ENCODE assay signal across 20 mouse cellular contexts in the genomic region with DNA sequence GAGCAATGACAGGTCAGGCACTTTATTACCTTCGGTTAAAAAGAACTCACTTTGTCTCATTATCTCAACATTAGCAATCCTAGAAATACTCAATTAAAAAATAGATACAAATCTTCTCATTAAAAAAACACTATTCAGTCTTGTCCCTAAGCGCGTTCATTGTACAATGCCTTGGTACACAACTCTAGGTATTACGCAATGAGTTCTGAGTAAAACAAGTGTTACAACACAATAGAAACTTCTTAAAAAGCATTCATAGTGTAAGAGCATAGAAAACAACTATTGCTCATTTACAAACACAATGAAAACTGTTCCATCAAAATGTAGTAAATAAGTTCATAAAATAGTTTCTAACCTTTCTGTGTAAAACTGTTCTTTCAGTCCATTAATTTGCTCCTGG.
DNase-seq lines count a peak whose midpoint lies in the region; ATAC-seq and TF ChIP-seq lines count a peak whose summit lies in the region.
"Had no signal": no experiment of that assay in that cellular context is flagged by ENCODE, and none has a peak within 500 bp of the region (broad histone marks: within the 10 kb centered on the region; RNA-seq: fewer than 3 reads in every experiment).

No protein-coding gene starts in this region.

- ATAC-seq in limb, embryonic 12.5 days (ENCODE audit: insufficient number of reproducible peaks, insufficient read depth, low FRiP score, low TSS enrichment, low read depth): no peak
- ATAC-seq in embryonic facial prominence, embryonic 15.5 days (ENCODE audit: insufficient number of reproducible peaks, low FRiP score, low TSS enrichment, low read depth): no peak
- no peak for ATAC-seq in stomach, embryonic 16.5 days (ENCODE audit: insufficient read depth, low FRiP score)
- ATAC-seq in inflammation-experienced regulatory T-cells, adult 6 months: no peak
- ATAC-seq: forebrain, embryonic 16.5 days; liver, postnatal 0 days had no signal

- peaks cover 44% of the 10 kb centered on the region for H3K4me1 ChIP-seq in limb, embryonic 12.5 days (replicated peaks)
- peaks cover 57% of the 10 kb centered on the region for H3K4me1 ChIP-seq in limb, embryonic 10.5 days
- peaks cover 39% of the 10 kb centered on the region for H3K4me1 ChIP-seq in embryonic facial prominence, embryonic 15.5 days
- peaks cover 55% of the 10 kb centered on the region for H3K4me1 ChIP-seq in stomach, embryonic 16.5 days (ENCODE audit: control insufficient read depth, insufficient read depth, low read length)
- H3K4me1 ChIP-seq: megakaryocyte, embryonic 14.5 days had no signal

- 86% methylated on average over 4 of the region's 4 CpGs for WGBS in limb, embryonic 12.5 days
- 93% methylated on average over 4 of the region's 4 CpGs for WGBS in limb, embryonic 10.5 days
- WGBS in embryonic facial prominence, embryonic 15.5 days: 83% methylated on average over 4 of the region's 4 CpGs
- WGBS in stomach, embryonic 16.5 days: 73% methylated on average over 4 of the region's 4 CpGs

- no peak overlapping the region for H3K4me2 ChIP-seq in limb, embryonic 12.5 days
- H3K4me2 ChIP-seq in embryonic facial prominence, embryonic 15.5 days (replicated peaks): no peak overlapping the region
- no peak overlapping the region for H3K4me2 ChIP-seq in stomach, embryonic 16.5 days (ENCODE audit: low read depth, low read length)
- H3K4me2 ChIP-seq: hindbrain, embryonic 12.5 days had no signal

- H3K4me3 ChIP-seq in gastrocnemius, adult 2 months: peak overlapping the region; percentile 70
- H3K4me3 ChIP-seq in limb, embryonic 12.5 days (replicated peaks): peak overlapping the region; percentile 23
- no peak overlapping the region for H3K4me3 ChIP-seq in limb, embryonic 10.5 days
- H3K4me3 ChIP-seq in embryonic facial prominence, embryonic 15.5 days (replicated peaks): peak overlapping the region; percentile 11; the same call in 1 of the 2 replicates
- H3K4me3 ChIP-seq in stomach, embryonic 16.5 days (replicated peaks; ENCODE audit: low read length): no peak overlapping the region
- H3K4me3 ChIP-seq: erythroblast, embryonic 14.5 days; hindbrain, embryonic 12.5 days; left cerebral cortex, adult 2 months; megakaryocyte, embryonic 14.5 days had no signal

- TF ChIP-seq CTCF in gastrocnemius, adult 2 months (IDR thresholded peaks at IDR 0.05): no peak

- no peak for DNase-seq in gastrocnemius, adult 2 months
- no peak for DNase-seq in gastrocnemius, postnatal 25 days
- DNase-seq in limb, embryonic 10.5 days (ENCODE audit: low spot score): no peak
- DNase-seq: cerebellum, adult 2 months; cerebellum, postnatal 36 days; layer of hippocampus, adult 9-11 months; left cerebral cortex, postnatal 4 days; liver, postnatal 0 days; midbrain, embryonic 14.5 days; right cerebral cortex, postnatal 25 days; thymus, postnatal 25 days had no signal

- no peak overlapping the region for H3K9ac ChIP-seq in limb, embryonic 12.5 days (replicated peaks)
- H3K9ac ChIP-seq in embryonic facial prominence, embryonic 15.5 days: no peak overlapping the region
- H3K9ac ChIP-seq in stomach, embryonic 16.5 days (ENCODE audit: low read length): no peak overlapping the region
- H3K9ac ChIP-seq: hindbrain, embryonic 12.5 days; liver, postnatal 0 days had no signal

- H3K27ac ChIP-seq in gastrocnemius, adult 2 months: peak overlapping the region; percentile 88
- H3K27ac ChIP-seq in limb, embryonic 12.5 days: no peak overlapping the region
- no peak overlapping the region for H3K27ac ChIP-seq in limb, embryonic 10.5 days
- peak overlapping the region; percentile 31; the same call in 1 of the 2 replicates for H3K27ac ChIP-seq in embryonic facial prominence, embryonic 15.5 days (replicated peaks)
- H3K27ac ChIP-seq in stomach, embryonic 16.5 days (ENCODE audit: low read length): peak overlapping the region; percentile 68; the same call in 1 of the 2 replicates
- H3K27ac ChIP-seq: hindbrain, embryonic 12.5 days; left cerebral cortex, adult 2 months had no signal

- intact Hi-C loops in gastrocnemius, adult 2 months (cut with DNase I): no loop called here

- no peaks in the 10 kb centered on the region for H3K27me3 ChIP-seq in limb, embryonic 12.5 days
- no peaks in the 10 kb centered on the region for H3K27me3 ChIP-seq in limb, embryonic 10.5 days (ENCODE audit: low read depth, poor library complexity, severe bottlenecking)
- H3K27me3 ChIP-seq in embryonic facial prominence, embryonic 15.5 days: no peaks in the 10 kb centered on the region
- H3K27me3 ChIP-seq in stomach, embryonic 16.5 days (ENCODE audit: control insufficient read depth, insufficient read depth, low read length): no peaks in the 10 kb centered on the region
- H3K27me3 ChIP-seq: hindbrain, embryonic 12.5 days had no signal

- H3K9me3 ChIP-seq in limb, embryonic 12.5 days: no peaks in the 10 kb centered on the region
- no peaks in the 10 kb centered on the region for H3K9me3 ChIP-seq in limb, embryonic 10.5 days (replicated peaks)
- no peaks in the 10 kb centered on the region for H3K9me3 ChIP-seq in embryonic facial prominence, embryonic 15.5 days (replicated peaks)
- no peaks in the 10 kb centered on the region for H3K9me3 ChIP-seq in stomach, embryonic 16.5 days (replicated peaks; ENCODE audit: control insufficient read depth, low read length)
- H3K9me3 ChIP-seq: hindbrain, embryonic 12.5 days; megakaryocyte, embryonic 14.5 days had no signal

- no peaks in the 10 kb centered on the region for H3K36me3 ChIP-seq in limb, embryonic 12.5 days
- H3K36me3 ChIP-seq in limb, embryonic 10.5 days: no peaks in the 10 kb centered on the region
- no peaks in the 10 kb centered on the region for H3K36me3 ChIP-seq in embryonic facial prominence, embryonic 15.5 days
- no peaks in the 10 kb centered on the region for H3K36me3 ChIP-seq in stomach, embryonic 16.5 days (ENCODE audit: control insufficient read depth, insufficient read depth, low read length)
- H3K36me3 ChIP-seq: hindbrain, embryonic 12.5 days had no signal

Comparison
In these comparisons a context has a peak if more than half of its experiments do, and no peak if none do; other contexts are left out.
1. H3K4me3 ChIP-seq: peak in gastrocnemius, adult 2 months (single experiment), limb, embryonic 12.5 days (single experiment) and embryonic facial prominence, embryonic 15.5 days (single experiment); none in limb, embryonic 10.5 days (single experiment) and stomach, embryonic 16.5 days (single experiment).
2. H3K27ac ChIP-seq: peak in gastrocnemius, adult 2 months (single experiment), embryonic facial prominence, embryonic 15.5 days (single experiment) and stomach, embryonic 16.5 days (single experiment); none in limb, embryonic 12.5 days (single experiment) and limb, embryonic 10.5 days (single experiment).